Mouse (Mus musculus): ENCODE measurements around the gene AW549877. TPM values are rescaled to one million over a fixed set of nuclear protein-coding genes. Genes with fewer than 3 reads are reported as not detected.

Gene AW549877
- polyA plus RNA-seq (2016; fragmentation: Nextera tagmentation; extraction: Ambion mirVana), result 35.0 and 35.5 TPM in 2 replicates

DNA sequence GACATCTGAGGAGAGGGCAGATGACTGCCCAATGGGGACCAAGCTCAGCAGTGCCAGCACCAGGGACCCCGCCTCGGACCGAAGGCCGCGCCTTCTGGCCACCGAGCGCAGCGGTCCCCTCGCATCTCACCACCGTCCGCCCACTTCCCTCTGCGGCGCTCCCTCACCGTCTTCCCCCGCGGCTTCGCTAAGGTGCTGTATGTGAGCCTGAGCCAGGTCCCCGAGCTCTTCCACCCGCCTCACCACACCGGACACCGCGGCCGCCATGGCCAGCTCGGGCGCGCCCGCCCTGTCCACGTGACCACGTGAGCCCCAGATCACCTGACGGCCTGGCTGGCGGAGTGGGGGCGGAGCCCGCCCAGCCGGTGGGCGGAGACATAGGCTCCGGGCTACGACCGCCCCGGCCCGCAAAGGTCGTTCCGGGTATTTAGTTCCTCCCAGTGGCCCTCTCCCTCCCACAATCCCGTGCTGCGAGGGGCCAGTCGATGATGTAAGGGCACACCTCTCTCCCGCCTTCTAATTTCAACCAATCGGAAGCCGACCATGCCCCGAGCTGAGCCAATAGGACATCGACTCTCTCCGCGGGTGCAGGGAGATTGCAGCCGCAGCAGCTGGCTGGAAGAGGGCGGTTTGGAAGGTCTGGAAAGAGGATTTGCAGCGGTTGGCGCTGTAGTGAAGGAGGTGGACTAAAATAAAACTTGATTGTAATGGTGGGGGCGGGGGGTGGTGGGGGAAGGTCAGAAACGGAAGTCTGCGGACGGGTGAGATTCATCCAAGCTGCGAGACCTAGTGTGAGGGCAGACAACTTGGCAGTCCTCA, at the start of gene AW549877:
Gene AW549877, minus strand, starts transcription at position 297 of the 819 bp plus-strand sequence.
- DNase-seq (ENCODE audit: low spot score), result peak; percentile 98
- H3K27ac ChIP-seq (replicated peaks), result peak within 1 kb of the TSS; percentile 95
- H3K9me3 ChIP-seq, result no peaks in the 10 kb centered on the region
- under 1% methylated on average over 61 of the region's 61 CpGs for WGBS
- peaks cover 5% of the 10 kb centered on the region; the same call in 1 of the 2 replicates for H3K4me1 ChIP-seq
- H3K36me3 ChIP-seq (replicated peaks), result peaks cover 16% of the 10 kb centered on the region
- no peaks in the 10 kb centered on the region for H3K27me3 ChIP-seq (replicated peaks; ENCODE audit: low read depth, poor library complexity, severe bottlenecking)
- H3K4me3 ChIP-seq, result peak within 1 kb of the TSS; percentile 77

- no peak overlapping the region for H3K4me3 ChIP-seq
- H3K9me3 ChIP-seq, result no peaks in the 10 kb centered on the region
- 27% methylated on average over 4 of the region's 4 CpGs for WGBS
- no peaks in the 10 kb centered on the region for H3K4me1 ChIP-seq
- no peaks in the 10 kb centered on the region for H3K27me3 ChIP-seq (replicated peaks; ENCODE audit: low read depth, poor library complexity, severe bottlenecking)
- no peak overlapping the region; the same call in 1 of the 2 replicates for H3K27ac ChIP-seq (replicated peaks)
- peak; percentile 15 for DNase-seq (ENCODE audit: low spot score)
- peaks cover 31% of the 10 kb centered on the region for H3K36me3 ChIP-seq (replicated peaks)
Observed at GRCm38 (mm10) chr15:4043032-4043471, 47.5 kb upstream of the AW549877 start.

DNA sequence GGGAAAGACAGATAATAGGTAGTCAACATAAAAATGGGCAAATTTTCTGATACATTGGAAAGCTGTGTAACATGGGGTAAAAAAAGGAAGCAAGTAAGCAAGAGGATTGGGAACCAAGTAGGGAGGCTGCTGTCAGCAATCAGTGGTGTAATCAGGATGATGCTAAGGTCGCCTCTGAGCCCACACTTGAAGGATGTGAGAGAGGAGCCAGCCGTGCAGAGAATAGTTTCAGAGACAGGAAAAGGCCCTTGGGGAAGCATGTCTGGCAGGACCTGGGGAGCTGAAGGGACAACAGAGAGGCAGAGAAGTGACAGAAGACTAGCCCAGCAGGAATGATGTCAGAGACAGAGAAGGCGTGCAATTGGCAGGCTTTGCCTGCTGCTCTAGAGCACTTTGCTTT, 46.9 kb upstream of the AW549877 start:
- 58% methylated on average over 3 of the region's 3 CpGs for WGBS
- Histone ChIP-seq H3K4me3 (no peak overlapping the region), H3K36me3 (replicated peaks) (peaks cover 38% of the 10 kb centered on the region), H3K4me1 (no peaks in the 10 kb centered on the region), H3K27ac (replicated peaks) (no peak overlapping the region), H3K9me3 (no peaks in the 10 kb centered on the region), H3K27me3 (replicated peaks; ENCODE audit: low read depth, poor library complexity, severe bottlenecking) (no peaks in the 10 kb centered on the region)
- DNase-seq (ENCODE audit: low spot score), result no peak

DNA sequence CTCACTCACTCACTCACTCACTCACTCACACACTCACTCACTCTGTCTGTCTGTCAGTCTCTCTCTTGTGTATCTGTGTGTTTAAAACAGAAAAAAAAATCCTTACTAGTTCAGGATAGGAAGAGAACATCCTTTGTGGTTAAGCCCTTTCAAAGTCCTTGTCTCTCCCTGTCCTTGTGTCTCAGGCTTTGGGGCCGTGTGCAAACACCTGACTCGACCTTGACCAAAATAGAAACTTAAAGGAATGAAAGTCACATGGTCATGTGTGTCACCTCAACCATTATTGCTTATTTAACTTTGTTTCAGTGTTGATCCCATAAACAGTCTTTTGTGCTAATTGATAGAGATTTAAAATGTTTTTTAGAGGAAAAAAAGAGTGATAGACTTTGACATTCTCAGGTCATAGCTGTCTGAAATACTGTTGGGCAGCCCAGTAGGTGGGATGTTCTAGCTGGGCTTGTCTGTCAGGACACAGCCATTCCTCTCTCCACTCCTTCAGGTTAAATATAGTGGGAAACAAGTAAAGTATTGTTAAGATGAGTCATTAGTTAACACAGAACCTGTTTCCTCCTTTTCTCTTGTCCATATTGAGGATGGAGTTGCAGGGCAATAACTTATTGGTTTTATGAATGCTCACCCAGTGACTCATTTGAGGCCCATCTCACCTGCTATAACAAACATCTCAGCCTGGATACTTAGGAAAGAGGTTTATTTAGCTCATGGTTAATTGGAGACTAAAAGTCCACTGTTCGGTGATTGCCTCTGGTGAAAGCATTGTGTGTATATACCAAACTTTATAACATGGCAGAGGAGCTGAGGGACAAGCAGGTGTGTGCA, 37.8 kb upstream of the AW549877 start:
- H3K36me3 ChIP-seq (replicated peaks), result peaks cover 30% of the 10 kb centered on the region
- 83% methylated on average over 3 of the region's 3 CpGs for WGBS

DNA sequence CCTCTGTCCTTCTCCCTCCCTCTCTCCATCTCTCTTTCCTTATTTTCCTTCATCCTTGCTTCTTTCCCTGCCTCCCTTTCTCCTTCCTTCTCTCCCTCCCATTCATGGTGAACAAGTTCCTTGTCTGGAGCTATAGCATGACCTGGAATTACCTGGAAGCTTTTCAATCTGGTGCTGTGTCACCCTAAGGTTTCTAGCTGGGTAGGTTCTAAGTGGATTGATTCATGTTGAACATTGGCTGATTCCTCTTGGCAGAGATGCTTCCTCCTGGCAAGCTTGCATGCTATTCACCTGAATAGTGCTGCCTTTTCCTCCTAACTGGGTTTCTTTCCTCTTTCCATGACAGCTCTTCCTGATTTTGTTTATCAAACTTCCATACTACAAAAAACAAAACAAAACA, 33.4 kb upstream of the AW549877 start:
- H3K4me1 ChIP-seq, result peaks cover 15% of the 10 kb centered on the region
- no peak overlapping the region for H3K4me3 ChIP-seq
- H3K27me3 ChIP-seq (replicated peaks; ENCODE audit: low read depth, poor library complexity, severe bottlenecking), result peaks cover 12% of the 10 kb centered on the region; the same call in 1 of the 2 replicates
- DNase-seq (ENCODE audit: low spot score), result no peak
- no peaks in the 10 kb centered on the region for H3K36me3 ChIP-seq (replicated peaks)
- no peaks in the 10 kb centered on the region for H3K9me3 ChIP-seq
- H3K27ac ChIP-seq (replicated peaks), result no peak overlapping the region

More for the DNA sequence above, 37.8 kb upstream of the AW549877 start:
- DNase-seq (ENCODE audit: low spot score), result no peak
- no peaks in the 10 kb centered on the region for H3K9me3 ChIP-seq
- H3K4me1 ChIP-seq, result no peaks in the 10 kb centered on the region
- peaks cover 6% of the 10 kb centered on the region; the same call in 1 of the 2 replicates for H3K27me3 ChIP-seq (replicated peaks; ENCODE audit: low read depth, poor library complexity, severe bottlenecking)
- H3K27ac ChIP-seq (replicated peaks), result no peak overlapping the region
- H3K4me3 ChIP-seq, result no peak overlapping the region

DNA sequence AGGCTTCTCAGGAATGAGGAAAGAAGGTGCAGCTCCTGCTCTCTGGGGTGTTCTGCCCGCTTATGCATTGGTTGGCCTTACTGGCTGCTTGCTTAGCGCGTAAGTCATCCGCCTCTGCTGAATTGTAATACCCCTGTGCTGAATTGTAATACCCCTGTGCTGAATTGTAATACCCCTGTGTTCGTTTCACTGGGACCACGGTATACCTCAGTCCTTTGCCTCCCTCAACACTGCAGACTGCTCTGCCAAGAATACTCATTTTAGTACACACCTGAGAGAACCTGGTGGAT, 32.8 kb upstream of the AW549877 start:
- Histone ChIP-seq H3K36me3 (replicated peaks) (no peaks in the 10 kb centered on the region), H3K4me3 (no peak overlapping the region), H3K27ac (replicated peaks) (no peak overlapping the region), H3K27me3 (replicated peaks; ENCODE audit: low read depth, poor library complexity, severe bottlenecking) (peaks cover 12% of the 10 kb centered on the region; the same call in 1 of the 2 replicates), H3K9me3 (no peaks in the 10 kb centered on the region), H3K4me1 (peaks cover 15% of the 10 kb centered on the region)
- no peak for DNase-seq (ENCODE audit: low spot score)
- WGBS, result 80% methylated on average over 6 of the region's 6 CpGs

DNA sequence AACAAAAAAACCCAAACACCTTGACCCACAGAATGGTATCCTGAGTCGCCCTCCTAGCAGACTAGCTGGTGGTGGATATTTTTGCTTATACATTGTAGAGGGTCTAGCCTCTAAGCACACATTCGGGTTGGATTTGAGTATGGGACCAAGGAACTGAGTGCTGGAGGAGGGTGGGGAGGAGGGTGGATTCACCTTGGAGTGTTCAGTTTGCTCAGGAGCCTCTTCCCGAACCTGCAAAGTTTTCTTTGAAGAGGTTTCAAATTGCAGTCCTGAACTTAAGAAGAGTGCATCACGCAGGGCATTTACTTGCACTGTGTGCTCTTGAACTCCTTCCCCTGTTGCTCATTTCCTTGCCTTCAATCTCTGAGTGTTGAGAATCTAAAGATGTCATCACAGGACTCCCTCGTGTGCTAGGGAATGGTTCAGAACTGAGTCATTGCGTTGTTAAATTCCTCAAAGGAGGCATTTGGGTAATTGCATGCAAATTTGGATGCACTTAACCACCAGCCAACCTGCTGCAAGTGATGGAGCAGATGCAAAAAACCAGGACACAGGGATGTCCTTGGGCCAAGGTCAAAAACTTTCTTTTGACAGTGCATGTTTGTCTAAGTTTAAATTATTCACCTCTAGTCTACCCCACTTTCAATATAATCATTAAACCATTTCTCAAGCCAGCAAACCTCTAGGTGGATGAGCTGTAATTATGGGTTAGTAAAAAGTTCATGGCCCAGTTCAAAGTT, 32.3 kb upstream of the AW549877 start:
- DNase-seq (ENCODE audit: low spot score), result no peak
- no peaks in the 10 kb centered on the region for H3K9me3 ChIP-seq
- no peaks in the 10 kb centered on the region for H3K36me3 ChIP-seq (replicated peaks)
- peaks cover 15% of the 10 kb centered on the region for H3K4me1 ChIP-seq
- H3K27ac ChIP-seq (replicated peaks), result peak overlapping the region; percentile 92; the same call in 1 of the 2 replicates
- H3K4me3 ChIP-seq, result peak overlapping the region; percentile 84
- peaks cover 12% of the 10 kb centered on the region; the same call in 1 of the 2 replicates for H3K27me3 ChIP-seq (replicated peaks; ENCODE audit: low read depth, poor library complexity, severe bottlenecking)
- 12% methylated on average over 6 of the region's 6 CpGs for WGBS

DNA sequence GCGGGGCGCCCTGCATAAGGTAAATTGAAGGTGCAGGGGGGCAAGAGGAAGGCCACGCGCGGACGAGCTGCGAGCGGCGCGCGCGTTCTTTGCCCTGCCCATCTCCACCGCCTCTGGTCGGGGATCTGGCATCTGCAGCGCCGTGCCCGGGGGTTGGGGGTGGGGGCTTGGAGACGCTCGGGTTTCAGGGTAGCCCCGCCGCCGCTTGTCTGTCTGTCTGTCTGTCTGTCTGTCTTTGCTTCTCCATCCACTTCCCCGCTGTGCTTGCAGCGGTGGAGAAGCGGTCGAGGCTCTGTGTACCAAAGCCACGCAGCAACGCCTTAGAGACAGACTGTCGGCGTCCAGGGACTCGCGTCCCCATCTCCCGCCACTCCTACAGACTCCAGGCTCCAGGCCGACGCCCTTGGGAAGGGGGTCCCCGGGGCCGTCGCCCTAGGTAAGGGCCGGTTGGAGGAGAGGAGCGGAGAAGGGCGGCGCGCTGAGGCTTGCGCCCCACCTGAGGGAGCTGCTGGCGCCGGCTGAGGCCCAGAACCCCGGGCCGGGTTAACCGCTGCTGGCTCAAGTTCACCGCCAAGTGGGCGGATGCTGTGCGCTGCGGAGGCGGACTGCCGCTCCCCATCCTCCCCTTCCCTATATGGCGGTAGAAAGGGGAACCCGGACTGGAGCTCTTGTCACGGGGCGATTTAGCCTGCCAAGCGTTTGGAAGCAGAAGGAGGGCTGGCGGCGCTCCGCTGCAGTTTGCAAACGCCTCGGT, 31.5 kb upstream of the AW549877 start:
- peaks cover 12% of the 10 kb centered on the region; the same call in 1 of the 2 replicates for H3K27me3 ChIP-seq (replicated peaks; ENCODE audit: low read depth, poor library complexity, severe bottlenecking)
- H3K27ac ChIP-seq (replicated peaks), result peak overlapping the region; percentile 92
- H3K4me1 ChIP-seq, result peaks cover 15% of the 10 kb centered on the region
- DNase-seq (ENCODE audit: low spot score), result peak; percentile 87
- H3K9me3 ChIP-seq, result no peaks in the 10 kb centered on the region
- peak overlapping the region; percentile 84 for H3K4me3 ChIP-seq
- WGBS, result under 1% methylated on average over 65 of the region's 65 CpGs
- H3K36me3 ChIP-seq (replicated peaks), result no peaks in the 10 kb centered on the region

DNA sequence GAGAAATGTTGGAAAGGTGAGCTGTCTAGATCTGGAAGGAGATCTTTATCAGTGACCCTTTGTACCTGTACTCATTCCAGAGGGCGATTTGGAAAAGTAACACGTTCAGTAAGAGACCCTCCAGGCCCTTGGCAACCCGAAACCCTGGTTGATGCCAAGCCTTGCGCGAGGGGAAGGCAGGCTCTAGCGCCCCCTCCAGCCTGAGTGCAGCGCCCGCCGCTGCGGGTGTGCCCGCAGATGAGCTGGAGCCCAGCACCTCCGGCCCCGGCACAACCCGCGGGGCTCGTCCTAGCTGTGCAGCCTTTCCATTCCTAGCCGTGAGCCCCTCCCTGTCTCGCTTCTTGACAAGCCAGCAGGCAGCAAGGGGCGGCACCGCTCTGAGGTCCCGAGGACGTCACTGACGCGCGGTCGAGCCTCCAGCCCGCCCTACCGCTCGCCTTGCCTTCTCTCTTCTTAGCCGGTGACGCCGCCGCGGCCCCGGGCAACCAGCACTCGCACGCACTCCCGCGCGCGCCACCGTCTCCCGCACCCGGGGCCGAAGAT, 30.8 kb upstream of the AW549877 start, which contains the start of gene Oxct1:
Gene Oxct1, plus strand, starts transcription at position 153 of the 543 bp plus-strand sequence.
- Histone ChIP-seq H3K36me3 (replicated peaks) (no peaks in the 10 kb centered on the region), H3K4me3 (peak within 1 kb of the TSS; percentile 84), H3K27ac (replicated peaks) (peak within 1 kb of the TSS; percentile 92), H3K27me3 (replicated peaks; ENCODE audit: low read depth, poor library complexity, severe bottlenecking) (peaks cover 12% of the 10 kb centered on the region; the same call in 1 of the 2 replicates), H3K9me3 (no peaks in the 10 kb centered on the region), H3K4me1 (peaks cover 15% of the 10 kb centered on the region)
- DNase-seq (ENCODE audit: low spot score), result peak; percentile 92
- WGBS, result under 1% methylated on average over 45 of the region's 45 CpGs

DNA sequence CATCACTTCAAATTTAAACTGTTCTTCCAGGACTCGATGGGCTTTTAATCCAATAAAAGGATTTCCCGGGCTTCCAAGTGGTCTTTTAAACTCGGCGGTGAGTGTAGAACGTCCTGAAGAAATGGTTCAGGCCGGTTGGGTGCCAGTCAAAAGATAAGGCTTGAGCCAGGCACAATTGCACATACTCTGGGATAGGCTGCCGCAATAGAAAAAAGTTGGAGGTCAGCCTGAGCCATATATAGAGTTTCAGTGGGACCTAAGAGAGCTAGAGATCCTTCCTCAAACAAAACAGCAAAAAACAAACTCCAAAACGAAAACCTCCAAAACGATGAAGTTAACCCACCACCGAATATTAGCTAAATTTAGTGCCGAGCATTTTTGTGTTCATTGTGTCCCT, 30.0 kb upstream of the AW549877 start:
- Histone ChIP-seq H3K4me3 (peak overlapping the region; percentile 84), H3K27ac (replicated peaks) (peak overlapping the region; percentile 92; the same call in 1 of the 2 replicates)
- WGBS, result 67% methylated on average over 11 of the region's 11 CpGs

GRCm38 (mm10) chr15:4024726-4025507, 29.4 kb upstream of the AW549877 start:
- H3K4me1 ChIP-seq, result peaks cover 15% of the 10 kb centered on the region
- DNase-seq (ENCODE audit: low spot score), result no peak
- H3K27me3 ChIP-seq (replicated peaks; ENCODE audit: low read depth, poor library complexity, severe bottlenecking), result peaks cover 12% of the 10 kb centered on the region; the same call in 1 of the 2 replicates
- WGBS, result 82% methylated on average over 13 of the region's 13 CpGs
- H3K9me3 ChIP-seq, result no peaks in the 10 kb centered on the region
- no peaks in the 10 kb centered on the region for H3K36me3 ChIP-seq (replicated peaks)
- no peak overlapping the region for H3K4me3 ChIP-seq
- H3K27ac ChIP-seq (replicated peaks), result no peak overlapping the region

More for the DNA sequence above, 30.0 kb upstream of the AW549877 start:
- Histone ChIP-seq H3K36me3 (replicated peaks) (no peaks in the 10 kb centered on the region), H3K9me3 (no peaks in the 10 kb centered on the region), H3K27me3 (replicated peaks; ENCODE audit: low read depth, poor library complexity, severe bottlenecking) (peaks cover 12% of the 10 kb centered on the region; the same call in 1 of the 2 replicates), H3K4me1 (peaks cover 15% of the 10 kb centered on the region)
- no peak for DNase-seq (ENCODE audit: low spot score)

Data from embryonic facial prominence, embryonic 10.5 days (tissue).